Mouse (Mus musculus): ENCODE data around the gene Ugt3a1.
"Not testable (repeated sequence)": the region's sequence is repeated elsewhere in the genome, so short reads cannot be mapped to it uniquely, and the experiment has no call there.

The Ugt3a1 gene

GRCm38 (mm10) chr15:9276838-9277295 lies at the start of gene Ugt3a1:
Gene Ugt3a1, plus strand, starts transcription at chr15:9276888.
- DNase-seq (ENCODE audit: low read depth, low spot score), result no peak

- DNase-seq (ENCODE audit: low read depth, low spot score), result not testable (repeated sequence)
Observed at GRCm38 (mm10) chr15:9230917-9231316, 45.8 kb upstream of the Ugt3a1 start.

GRCm38 (mm10) chr15:9246345-9246744 lies 30.3 kb upstream of the Ugt3a1 start:
- DNase-seq (ENCODE audit: low read depth, low spot score), result no peak

- DNase-seq (ENCODE audit: low read depth, low spot score), result no peak
Observed at GRCm38 (mm10) chr15:9252891-9253290, 23.8 kb upstream of the Ugt3a1 start.

GRCm38 (mm10) chr15:9260621-9261020 lies 16.1 kb upstream of the Ugt3a1 start:
- DNase-seq (ENCODE audit: low read depth, low spot score), result no peak

GRCm38 (mm10) chr15:9271876-9272275 lies 4.8 kb upstream of the Ugt3a1 start:
- DNase-seq (ENCODE audit: low read depth, low spot score), result no peak

- DNase-seq (ENCODE audit: low read depth, low spot score), result no peak
Observed at GRCm38 (mm10) chr15:9279026-9279425, 2.3 kb downstream of the Ugt3a1 start.

- no peak for DNase-seq (ENCODE audit: low read depth, low spot score)
Observed at GRCm38 (mm10) chr15:9279596-9279995, 2.9 kb downstream of the Ugt3a1 start.

GRCm38 (mm10) chr15:9283165-9283564 lies 6.5 kb downstream of the Ugt3a1 start:
- DNase-seq (ENCODE audit: low read depth, low spot score), result no peak

- no peak for DNase-seq (ENCODE audit: low read depth, low spot score)
Observed at GRCm38 (mm10) chr15:9289660-9290059, 13.0 kb downstream of the Ugt3a1 start.

- no peak for DNase-seq (ENCODE audit: low read depth, low spot score)
Observed at GRCm38 (mm10) chr15:9305978-9306692, 29.4 kb downstream of the Ugt3a1 start.

GRCm38 (mm10) chr15:9334596-9334995 lies 57.9 kb downstream of the Ugt3a1 start:
- DNase-seq (ENCODE audit: low read depth, low spot score), result no peak

- no peak for DNase-seq (ENCODE audit: low read depth, low spot score)
Observed at GRCm38 (mm10) chr15:9335341-9335740, 58.7 kb downstream of the Ugt3a1 start, which contains the start of gene Ugt3a2. Gene Ugt3a2, plus strand, starts transcription at chr15:9335550.

- DNase-seq (ENCODE audit: low read depth, low spot score), result no peak
Observed at GRCm38 (mm10) chr15:9336616-9337015, 59.9 kb downstream of the Ugt3a1 start.

- DNase-seq (ENCODE audit: low read depth, low spot score), result no peak
Observed at GRCm38 (mm10) chr15:9337021-9337420, 60.3 kb downstream of the Ugt3a1 start.

GRCm38 (mm10) chr15:9348739-9349138 lies 72.1 kb downstream of the Ugt3a1 start:
- no peak for DNase-seq (ENCODE audit: low read depth, low spot score)

GRCm38 (mm10) chr15:9362801-9363200 lies 86.1 kb downstream of the Ugt3a1 start:
- DNase-seq (ENCODE audit: low read depth, low spot score), result no peak

Measured in telencephalon, adult 2 months (tissue).